Mouse (Mus musculus): ENCODE data around the gene Mrtfa. TPM values are rescaled to one million over a fixed set of nuclear protein-coding genes. Genes with fewer than 3 reads are reported as not detected.

The Mrtfa gene
- polyA plus RNA-seq, 1 experiment from 2014 or later = 22.3 TPM

GRCm38 (mm10) chr15:81158517-81159120 lies 31.9 kb downstream of the Mrtfa start:
- H3K27ac ChIP-seq (replicated peaks; ENCODE audit: low read depth, low read length) = no peak overlapping the region
- H3K36me3 ChIP-seq (ENCODE audit: control insufficient read depth, insufficient read depth, low read length) = no peaks in the 10 kb centered on the region
- H3K9me3 ChIP-seq (ENCODE audit: control insufficient read depth, low read length) = no peaks in the 10 kb centered on the region
- DNase-seq (ENCODE audit: low spot score) (no peak), ATAC-seq (ENCODE audit: insufficient number of reproducible peaks, low FRiP score, low TSS enrichment, low read depth) (no peak)
- H3K4me3 ChIP-seq (ENCODE audit: low read depth, low read length) = no peak overlapping the region
- H3K9ac ChIP-seq (ENCODE audit: low read length) = no peak overlapping the region
- H3K4me1 ChIP-seq (ENCODE audit: control insufficient read depth, insufficient read depth, low read length) = no peaks in the 10 kb centered on the region
- WGBS = 73% methylated on average over 7 of the region's 7 CpGs
- H3K4me2 ChIP-seq (ENCODE audit: low read depth, severe bottlenecking) = no peak overlapping the region
- no peaks in the 10 kb centered on the region for H3K27me3 ChIP-seq (ENCODE audit: control insufficient read depth, insufficient read depth, low read length)

GRCm38 (mm10) chr15:81156453-81156852 lies 34.1 kb downstream of the Mrtfa start:
- H3K27ac ChIP-seq (replicated peaks; ENCODE audit: low read depth, low read length) = no peak overlapping the region
- no peaks in the 10 kb centered on the region for H3K36me3 ChIP-seq (ENCODE audit: control insufficient read depth, insufficient read depth, low read length)
- no peaks in the 10 kb centered on the region for H3K27me3 ChIP-seq (ENCODE audit: control insufficient read depth, insufficient read depth, low read length)
- ATAC-seq (ENCODE audit: insufficient number of reproducible peaks, low FRiP score, low TSS enrichment, low read depth) = no peak
- H3K4me3 ChIP-seq (ENCODE audit: low read depth, low read length) = no peak overlapping the region
- no peak for DNase-seq (ENCODE audit: low spot score)
- H3K4me1 ChIP-seq (ENCODE audit: control insufficient read depth, insufficient read depth, low read length) = no peaks in the 10 kb centered on the region
- no peak overlapping the region for H3K9ac ChIP-seq (ENCODE audit: low read length)
- WGBS = 84% methylated on average over 2 of the region's 2 CpGs
- no peak overlapping the region for H3K4me2 ChIP-seq (ENCODE audit: low read depth, severe bottlenecking)
- H3K9me3 ChIP-seq (ENCODE audit: control insufficient read depth, low read length) = no peaks in the 10 kb centered on the region

GRCm38 (mm10) chr15:81155845-81156244 lies 34.7 kb downstream of the Mrtfa start:
- Histone ChIP-seq H3K36me3 (ENCODE audit: control insufficient read depth, insufficient read depth, low read length) (no peaks in the 10 kb centered on the region), H3K4me2 (ENCODE audit: low read depth, severe bottlenecking) (no peak overlapping the region), H3K4me1 (ENCODE audit: control insufficient read depth, insufficient read depth, low read length) (no peaks in the 10 kb centered on the region), H3K4me3 (ENCODE audit: low read depth, low read length) (no peak overlapping the region), H3K9me3 (ENCODE audit: control insufficient read depth, low read length) (no peaks in the 10 kb centered on the region), H3K27me3 (ENCODE audit: control insufficient read depth, insufficient read depth, low read length) (no peaks in the 10 kb centered on the region), H3K27ac (replicated peaks; ENCODE audit: low read depth, low read length) (no peak overlapping the region), H3K9ac (ENCODE audit: low read length) (no peak overlapping the region)
- DNase-seq (ENCODE audit: low spot score) = no peak
- 99% methylated on average over 3 of the region's 3 CpGs for WGBS
- ATAC-seq (ENCODE audit: insufficient number of reproducible peaks, low FRiP score, low TSS enrichment, low read depth) = no peak

GRCm38 (mm10) chr15:81154846-81155624 lies 35.5 kb downstream of the Mrtfa start:
- no peaks in the 10 kb centered on the region for H3K4me1 ChIP-seq (ENCODE audit: control insufficient read depth, insufficient read depth, low read length)
- WGBS = 91% methylated on average over 2 of the region's 2 CpGs

GRCm38 (mm10) chr15:81141956-81142576 lies 48.5 kb downstream of the Mrtfa start:
- Histone ChIP-seq H3K36me3 (ENCODE audit: control insufficient read depth, insufficient read depth, low read length) (no peaks in the 10 kb centered on the region), H3K27me3 (ENCODE audit: control insufficient read depth, insufficient read depth, low read length) (no peaks in the 10 kb centered on the region)

More at GRCm38 (mm10) chr15:81154846-81155624, 35.5 kb downstream of the Mrtfa start:
- no peak overlapping the region for H3K4me2 ChIP-seq (ENCODE audit: low read depth, severe bottlenecking)
- H3K27me3 ChIP-seq (ENCODE audit: control insufficient read depth, insufficient read depth, low read length) = no peaks in the 10 kb centered on the region
- no peak overlapping the region for H3K27ac ChIP-seq (replicated peaks; ENCODE audit: low read depth, low read length)
- H3K36me3 ChIP-seq (ENCODE audit: control insufficient read depth, insufficient read depth, low read length) = no peaks in the 10 kb centered on the region
- no peak overlapping the region for H3K9ac ChIP-seq (ENCODE audit: low read length)
- ATAC-seq (ENCODE audit: insufficient number of reproducible peaks, low FRiP score, low TSS enrichment, low read depth) (no peak), DNase-seq (ENCODE audit: low spot score) (no peak)
- H3K9me3 ChIP-seq (ENCODE audit: control insufficient read depth, low read length) = no peaks in the 10 kb centered on the region
- H3K4me3 ChIP-seq (ENCODE audit: low read depth, low read length) = no peak overlapping the region

GRCm38 (mm10) chr15:81140004-81140403 lies 50.6 kb downstream of the Mrtfa start:
- Histone ChIP-seq H3K4me1 (ENCODE audit: control insufficient read depth, insufficient read depth, low read length) (no peaks in the 10 kb centered on the region), H3K27ac (replicated peaks; ENCODE audit: low read depth, low read length) (no peak overlapping the region), H3K27me3 (ENCODE audit: control insufficient read depth, insufficient read depth, low read length) (no peaks in the 10 kb centered on the region), H3K9me3 (ENCODE audit: control insufficient read depth, low read length) (no peaks in the 10 kb centered on the region), H3K36me3 (ENCODE audit: control insufficient read depth, insufficient read depth, low read length) (no peaks in the 10 kb centered on the region), H3K4me2 (ENCODE audit: low read depth, severe bottlenecking) (no peak overlapping the region), H3K4me3 (ENCODE audit: low read depth, low read length) (no peak overlapping the region), H3K9ac (ENCODE audit: low read length) (no peak overlapping the region)
- ATAC-seq (ENCODE audit: insufficient number of reproducible peaks, low FRiP score, low TSS enrichment, low read depth) (no peak), DNase-seq (ENCODE audit: low spot score) (no peak)
- 86% methylated on average over 5 of the region's 5 CpGs for WGBS

More at GRCm38 (mm10) chr15:81141956-81142576, 48.5 kb downstream of the Mrtfa start:
- WGBS = 87% methylated on average over 11 of the region's 11 CpGs
- H3K9me3 ChIP-seq (ENCODE audit: control insufficient read depth, low read length) = no peaks in the 10 kb centered on the region
- no peak overlapping the region for H3K9ac ChIP-seq (ENCODE audit: low read length)
- no peak for ATAC-seq (ENCODE audit: insufficient number of reproducible peaks, low FRiP score, low TSS enrichment, low read depth)
- H3K4me2 ChIP-seq (ENCODE audit: low read depth, severe bottlenecking) = no peak overlapping the region
- no peaks in the 10 kb centered on the region for H3K4me1 ChIP-seq (ENCODE audit: control insufficient read depth, insufficient read depth, low read length)
- H3K4me3 ChIP-seq (ENCODE audit: low read depth, low read length) = no peak overlapping the region
- H3K27ac ChIP-seq (replicated peaks; ENCODE audit: low read depth, low read length) = no peak overlapping the region
- no peak for DNase-seq (ENCODE audit: low spot score)

- H3K9ac ChIP-seq (ENCODE audit: low read length) = no peak overlapping the region
- no peak for DNase-seq (ENCODE audit: low spot score)
- H3K36me3 ChIP-seq (ENCODE audit: control insufficient read depth, insufficient read depth, low read length) = no peaks in the 10 kb centered on the region
- H3K4me2 ChIP-seq (ENCODE audit: low read depth, severe bottlenecking) = no peak overlapping the region
- no peaks in the 10 kb centered on the region for H3K9me3 ChIP-seq (ENCODE audit: control insufficient read depth, low read length)
- no peaks in the 10 kb centered on the region for H3K4me1 ChIP-seq (ENCODE audit: control insufficient read depth, insufficient read depth, low read length)
- no peak for ATAC-seq (ENCODE audit: insufficient number of reproducible peaks, low FRiP score, low TSS enrichment, low read depth)
- WGBS = 41% methylated on average over 6 of the region's 6 CpGs
- H3K27ac ChIP-seq (replicated peaks; ENCODE audit: low read depth, low read length) = no peak overlapping the region
- no peaks in the 10 kb centered on the region for H3K27me3 ChIP-seq (ENCODE audit: control insufficient read depth, insufficient read depth, low read length)
- no peak overlapping the region for H3K4me3 ChIP-seq (ENCODE audit: low read depth, low read length)
Observed at GRCm38 (mm10) chr15:81137298-81137697, 53.3 kb downstream of the Mrtfa start.

GRCm38 (mm10) chr15:81133781-81134180 lies 56.8 kb downstream of the Mrtfa start:
- Histone ChIP-seq H3K27me3 (ENCODE audit: control insufficient read depth, insufficient read depth, low read length) (no peaks in the 10 kb centered on the region), H3K36me3 (ENCODE audit: control insufficient read depth, insufficient read depth, low read length) (no peaks in the 10 kb centered on the region), H3K9me3 (ENCODE audit: control insufficient read depth, low read length) (no peaks in the 10 kb centered on the region), H3K9ac (ENCODE audit: low read length) (no peak overlapping the region), H3K27ac (replicated peaks; ENCODE audit: low read depth, low read length) (no peak overlapping the region), H3K4me2 (ENCODE audit: low read depth, severe bottlenecking) (no peak overlapping the region), H3K4me1 (ENCODE audit: control insufficient read depth, insufficient read depth, low read length) (no peaks in the 10 kb centered on the region), H3K4me3 (ENCODE audit: low read depth, low read length) (no peak overlapping the region)
- WGBS = 100% methylated on average over 2 of the region's 2 CpGs
- no peak for ATAC-seq (ENCODE audit: insufficient number of reproducible peaks, low FRiP score, low TSS enrichment, low read depth)
- DNase-seq (ENCODE audit: low spot score) = no peak

All from limb, embryonic 11.5 days (tissue).